Mouse (Mus musculus) liver, postnatal 0 days (tissue): Measurements from ENCODE around the gene Lypd6b. TPM values are rescaled to one million over a fixed set of nuclear protein-coding genes. Genes with fewer than 3 reads are reported as not detected.

Experiments used
- ATAC-seq: fragments of 200-750 bp; cut with Nextera tagmentation; 2 replicates; pipeline ENCODE4 v1.8.0; 2017; ENCODE audit warnings: mild to moderate bottlenecking, moderate library complexity
- DNase-seq: peaks from one replicate; pipeline ENCODE4 v3.0.0-alpha.2; 2016
- H3K27ac ChIP-seq: fragments of 300-500 bp; sonication (generic); 2 replicates; pipeline ENCODE4 v1.5.1; 2014; ENCODE audit warnings: antibody characterized with exemption, moderate library complexity, mild to moderate bottlenecking, low read depth
- H3K27me3 ChIP-seq: fragments of 300-500 bp; sonication (generic); 2 replicates; pipeline ENCODE4 v1.6.1; 2014; ENCODE audit warnings: low read length, control low read depth, mixed read lengths; ENCODE audit not compliant: insufficient read depth
- H3K36me3 ChIP-seq: fragments of 300-500 bp; sonication (generic); replicated peaks from 2 replicates; pipeline ENCODE4 v1.6.1; 2014; ENCODE audit warnings: mild to moderate bottlenecking, control low read depth, low read length, moderate library complexity, mixed read lengths; ENCODE audit not compliant: insufficient read depth
- H3K4me1 ChIP-seq: fragments of 300-500 bp; sonication (generic); 2 replicates; pipeline ENCODE4 v1.6.1; 2014; ENCODE audit warnings: antibody characterized with exemption, mild to moderate bottlenecking, control low read depth; ENCODE audit not compliant: insufficient read depth
- H3K4me2 ChIP-seq: fragments of 300-500 bp; sonication (generic); 2 replicates; pipeline ENCODE4 v1.6.1; 2014; ENCODE audit warnings: low read depth, mild to moderate bottlenecking, low read length, moderate library complexity, mixed read lengths
- H3K4me3 ChIP-seq: fragments of 300-500 bp; sonication (generic); 2 replicates; pipeline ENCODE4 v1.5.1; 2014; ENCODE audit warnings: low read depth, low read length
- H3K9ac ChIP-seq: fragments of 300-500 bp; sonication (generic); replicated peaks from 2 replicates; pipeline ENCODE4 v1.6.1; 2014; ENCODE audit warnings: mild to moderate bottlenecking, moderate library complexity
- H3K9me3 ChIP-seq: fragments of 300-500 bp; sonication (generic); 2 replicates; pipeline ENCODE4 v1.6.1; 2016; ENCODE audit warnings: mild to moderate bottlenecking, control low read depth, low read length, mixed read lengths
- CTCF ChIP-seq: sonication (generic); IDR thresholded peaks from 2 replicates; pipeline ENCODE4 v1.5.1; 2016; ENCODE audit warnings: antibody characterized with exemption, low read depth
- EP300 ChIP-seq: IDR thresholded peaks from 2 replicates; pipeline ENCODE4 v1.6.1; 2016; ENCODE audit warnings: antibody characterized with exemption, low read depth, mild to moderate bottlenecking
- WGBS: fragments of 180-500 bp; shearing (Covaris S2); extraction: QIAGEN DNeasy Blood & Tissue Kit; methylation state at CpG from one replicate; pipeline ENCODE4 v1.1.7; 2014; ENCODE audit not compliant: insufficient replicate concordance; 5-methylcytosine and 5-hydroxymethylcytosine counted together
- polyA plus RNA-seq: library from polyadenylated mRNA; unstranded; fragments of >200 nt; fragmentation: Nextera tagmentation; extraction: Ambion mirVana; gene quantifications from 2 replicates; pipeline ENCODE4 v1.2.1, GENCODE M21; 2015

The Lypd6b gene
- polyA plus RNA-seq, 1 experiment from 2014 or later, result not detected

DNA sequence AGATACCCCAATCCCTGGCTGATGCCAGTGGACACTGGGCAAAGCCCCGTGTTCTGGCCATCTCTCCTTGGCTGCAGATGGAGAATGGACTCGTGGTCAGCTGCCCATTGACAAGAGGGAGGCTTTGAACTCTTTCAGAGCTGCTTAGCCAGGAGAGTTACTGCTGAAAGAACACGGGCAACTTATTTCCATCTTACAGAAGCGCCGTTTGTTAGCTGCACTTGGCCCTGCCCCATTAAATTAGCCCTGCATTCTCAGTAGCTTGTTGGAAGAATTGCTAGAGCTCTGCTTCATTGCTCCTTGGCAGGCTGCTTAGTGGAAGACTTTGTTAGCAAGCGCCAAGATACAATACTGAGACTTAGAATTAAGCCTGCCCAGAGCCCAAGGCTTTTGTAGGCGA lies 81.6 kb downstream of the Lypd6b start:
- H3K4me1 ChIP-seq, result no peaks in the 10 kb centered on the region
- TF ChIP-seq CTCF (no peak), EP300 (no peak)
- 80% methylated on average over 7 of the region's 7 CpGs for WGBS
- DNase-seq (no peak), ATAC-seq (no peak)
- no peak overlapping the region for H3K9ac ChIP-seq
- H3K4me3 ChIP-seq, result no peak overlapping the region
- no peak overlapping the region for H3K4me2 ChIP-seq
- no peaks in the 10 kb centered on the region for H3K9me3 ChIP-seq
- H3K27me3 ChIP-seq, result no peaks in the 10 kb centered on the region
- H3K27ac ChIP-seq, result no peak overlapping the region
- no peaks in the 10 kb centered on the region for H3K36me3 ChIP-seq

DNA sequence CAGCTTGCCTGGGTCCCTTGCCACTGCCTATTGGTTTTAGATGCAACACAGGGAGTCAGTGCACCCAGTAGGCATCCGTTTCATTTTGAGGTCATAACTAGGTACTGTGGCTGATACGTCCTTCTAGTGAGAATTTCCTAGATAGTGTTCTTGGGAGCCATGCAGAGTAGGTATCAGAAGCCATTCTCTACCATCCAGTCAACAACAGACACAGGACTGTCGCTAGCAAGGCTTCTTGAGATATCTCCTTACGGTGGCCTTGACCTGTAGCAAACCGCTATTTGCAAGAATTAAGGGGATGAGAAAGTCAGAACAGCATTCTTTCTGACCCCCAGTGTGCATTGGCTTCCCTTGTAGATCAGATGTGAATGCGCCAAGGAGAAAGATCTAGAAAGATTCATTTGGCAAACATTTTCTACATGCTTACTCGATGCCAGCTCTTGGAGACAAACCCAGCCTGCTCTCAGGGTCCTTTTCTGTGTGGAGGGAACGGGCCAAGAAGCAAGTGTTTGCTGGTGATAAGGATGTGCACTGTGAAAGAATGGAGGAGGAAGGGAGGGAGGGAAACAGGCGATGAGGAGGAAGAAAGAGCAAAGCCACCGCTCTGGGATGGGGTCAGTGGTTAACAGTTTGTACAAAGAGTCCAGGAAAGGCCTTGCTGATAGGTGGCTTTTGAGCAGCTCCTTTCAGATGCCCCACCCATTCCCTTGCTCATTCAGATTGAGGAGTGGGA lies 82.5 kb downstream of the Lypd6b start:
- DNase-seq (no peak), ATAC-seq (peak; percentile 76)
- Histone ChIP-seq H3K4me1 (no peaks in the 10 kb centered on the region), H3K36me3 (no peaks in the 10 kb centered on the region), H3K9me3 (no peaks in the 10 kb centered on the region), H3K4me2 (no peak overlapping the region), H3K4me3 (no peak overlapping the region), H3K27me3 (no peaks in the 10 kb centered on the region), H3K27ac (no peak overlapping the region), H3K9ac (no peak overlapping the region)
- TF ChIP-seq CTCF (no peak), EP300 (peak; percentile 48; the same call in 1 of the 2 replicates)
- 46% methylated on average over 10 of the region's 10 CpGs for WGBS

DNA sequence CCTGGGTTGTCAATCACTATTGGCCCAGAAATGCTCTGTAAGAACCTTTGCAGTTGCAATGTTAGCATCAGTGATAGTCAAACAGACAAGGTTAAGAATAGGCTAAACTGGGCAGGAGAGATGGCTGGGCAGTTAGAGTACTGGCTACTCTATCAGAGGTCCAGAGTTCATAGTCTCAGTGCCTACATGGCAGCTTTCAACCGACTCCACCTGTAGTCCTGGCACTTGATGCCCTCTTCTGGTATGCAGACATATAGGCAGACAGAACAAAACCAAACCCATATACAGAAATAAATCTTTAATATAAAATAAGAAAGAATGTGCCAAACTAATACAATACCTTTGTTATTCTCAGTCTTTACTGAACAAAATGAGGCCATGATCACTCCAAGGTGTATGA lies 83.5 kb downstream of the Lypd6b start:
- Histone ChIP-seq H3K4me1 (no peaks in the 10 kb centered on the region), H3K4me3 (no peak overlapping the region), H3K27me3 (no peaks in the 10 kb centered on the region), H3K4me2 (no peak overlapping the region), H3K9me3 (no peaks in the 10 kb centered on the region), H3K36me3 (no peaks in the 10 kb centered on the region), H3K27ac (no peak overlapping the region), H3K9ac (no peak overlapping the region)
- TF ChIP-seq CTCF (0 out of 2 replicates have a peak, but pooled peaks have one; percentile 4), EP300 (no peak)
- WGBS, result 63% methylated on average over 1 of the region's 1 CpGs
- DNase-seq, result no peak
- no peak for ATAC-seq

DNA sequence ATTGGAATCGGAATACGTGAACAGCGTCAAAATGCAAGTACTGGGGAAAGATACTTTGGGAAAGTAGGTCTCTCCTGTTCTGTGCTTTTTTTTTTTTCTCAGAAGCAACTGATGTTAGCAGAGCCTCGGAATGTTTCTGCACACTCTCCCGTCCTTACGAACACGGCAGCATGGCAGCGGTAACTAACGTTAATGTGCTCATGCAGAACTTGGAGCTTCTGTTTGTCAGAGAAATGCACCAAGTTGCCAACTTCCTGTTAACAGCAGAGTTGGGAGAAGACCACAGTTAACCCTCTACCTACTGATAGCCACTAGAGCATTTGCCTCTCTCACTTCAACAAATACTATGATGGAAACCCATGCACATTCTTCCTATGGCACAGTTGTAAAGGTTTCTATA lies 93.0 kb downstream of the Lypd6b start:
- Histone ChIP-seq H3K9me3 (no peaks in the 10 kb centered on the region), H3K4me3 (no peak overlapping the region), H3K4me2 (no peak overlapping the region), H3K27me3 (no peaks in the 10 kb centered on the region), H3K36me3 (no peaks in the 10 kb centered on the region), H3K9ac (no peak overlapping the region), H3K27ac (no peak overlapping the region), H3K4me1 (no peaks in the 10 kb centered on the region)
- 48% methylated on average over 9 of the region's 9 CpGs for WGBS
- no peak for TF ChIP-seq EP300
- no peak for TF ChIP-seq CTCF
- ATAC-seq (no peak), DNase-seq (no peak)

DNA sequence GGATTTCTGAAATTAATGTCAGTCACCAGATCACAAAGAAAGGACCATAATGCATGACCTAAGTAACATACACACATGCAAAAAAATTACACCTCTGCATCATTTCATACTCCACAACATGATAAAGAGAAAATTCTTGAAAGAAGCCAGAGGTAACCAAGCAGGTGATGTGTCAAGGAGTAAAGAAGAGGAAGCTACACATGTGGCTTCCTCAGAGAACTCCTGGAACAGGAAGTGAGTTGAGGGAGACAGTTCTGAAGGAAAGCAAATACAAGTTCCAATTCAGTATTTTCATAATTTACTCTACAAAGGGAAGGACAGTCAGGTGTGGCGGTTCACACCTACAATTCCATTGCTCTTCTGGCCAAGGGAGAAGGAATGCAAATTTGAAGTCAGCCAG lies 93.5 kb downstream of the Lypd6b start:
- Histone ChIP-seq H3K27me3 (no peaks in the 10 kb centered on the region), H3K4me1 (no peaks in the 10 kb centered on the region), H3K36me3 (no peaks in the 10 kb centered on the region), H3K9ac (no peak overlapping the region), H3K4me2 (no peak overlapping the region), H3K4me3 (no peak overlapping the region), H3K27ac (no peak overlapping the region), H3K9me3 (no peaks in the 10 kb centered on the region)
- DNase-seq (no peak), ATAC-seq (no peak)
- TF ChIP-seq EP300, result no peak
- TF ChIP-seq CTCF, result no peak
- WGBS, result 100% methylated on average over 1 of the region's 1 CpGs

- H3K27me3 ChIP-seq, result no peaks in the 10 kb centered on the region
- H3K4me1 ChIP-seq, result no peaks in the 10 kb centered on the region
- no peaks in the 10 kb centered on the region for H3K36me3 ChIP-seq
- no peak overlapping the region for H3K9ac ChIP-seq
- TF ChIP-seq CTCF, result no peak
- TF ChIP-seq EP300, result no peak
- ATAC-seq (no peak), DNase-seq (no peak)
- no peak overlapping the region for H3K4me3 ChIP-seq
- H3K27ac ChIP-seq, result no peak overlapping the region
- H3K9me3 ChIP-seq, result no peaks in the 10 kb centered on the region
- 79% methylated on average over 1 of the region's 1 CpGs for WGBS
- H3K4me2 ChIP-seq, result no peak overlapping the region
These were observed 95.0 kb downstream of the Lypd6b start for GRCm38 (mm10) chr2:49882461-49882860.
